In the genomic region with DNA sequence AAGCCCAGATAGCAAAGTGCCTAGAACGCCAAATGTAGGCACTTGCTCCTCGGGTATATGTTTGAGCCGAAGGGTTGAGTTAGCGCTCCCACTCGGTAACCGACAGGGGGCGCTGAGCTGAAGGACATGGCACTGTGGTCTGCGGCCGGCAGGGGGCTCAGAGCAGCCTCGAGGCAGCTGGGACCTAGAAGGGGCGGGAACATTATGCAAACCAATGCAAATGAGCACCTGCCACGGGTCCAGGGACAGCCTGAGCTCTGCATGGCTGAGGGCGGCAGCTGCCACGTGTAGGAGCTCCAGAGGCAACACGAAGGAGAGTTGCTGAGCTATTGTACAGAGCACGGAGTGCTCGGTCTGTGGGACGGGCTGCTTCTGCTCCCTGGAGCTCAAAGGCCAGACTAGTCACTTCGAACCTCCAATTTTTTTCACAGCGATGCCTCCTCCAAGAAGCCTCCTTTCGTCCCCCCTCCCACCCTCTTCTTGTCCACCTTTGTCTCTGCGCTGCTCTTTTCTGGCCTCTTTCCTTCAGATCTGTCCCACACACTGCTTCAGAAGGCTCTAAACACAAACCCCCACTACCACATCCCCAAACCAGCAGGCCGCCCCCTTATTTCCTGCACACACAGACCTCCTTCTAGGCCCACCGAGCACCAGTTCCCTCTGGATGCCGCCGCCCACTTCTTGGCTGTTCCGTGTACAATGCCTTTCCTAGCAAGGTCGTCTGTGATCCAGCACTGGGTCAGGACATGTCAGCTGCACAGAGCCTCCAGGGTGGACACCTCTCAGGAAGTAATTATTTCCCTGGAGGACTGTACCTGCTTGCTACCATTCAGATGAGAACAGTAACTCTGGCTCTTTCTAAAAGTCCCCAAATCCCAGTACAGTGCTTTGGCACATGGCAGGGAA, we compare ENCODE assay signal across 9 mouse cellular contexts. TPM values are rescaled to one million over a fixed set of nuclear protein-coding genes. Genes with fewer than 3 reads are reported as not detected.
DNase-seq lines count a peak whose midpoint lies in the region; ATAC-seq and TF ChIP-seq lines count a peak whose summit lies in the region.
"Had no signal": no experiment of that assay in that cellular context is flagged by ENCODE, and none has a peak within 500 bp of the region (broad histone marks: within the 10 kb centered on the region; RNA-seq: fewer than 3 reads in every experiment).

No protein-coding gene starts in this region.

- TF ChIP-seq CTCF in lung, embryonic 14.5 days (IDR thresholded peaks at IDR 0.05; ENCODE audit: low read depth): peak; percentile 100

- H3K4me3 ChIP-seq in embryonic facial prominence, embryonic 10.5 days: peak overlapping the region; percentile 19; the same call in 1 of the 2 replicates
- no peak overlapping the region for H3K4me3 ChIP-seq in hindbrain, embryonic 10.5 days
- H3K4me3 ChIP-seq in lung, embryonic 14.5 days (ENCODE audit: low read depth, low read length): no peak overlapping the region

- no peaks in the 10 kb centered on the region for H3K9me3 ChIP-seq in embryonic facial prominence, embryonic 10.5 days
- no peaks in the 10 kb centered on the region for H3K9me3 ChIP-seq in hindbrain, embryonic 10.5 days
- H3K9me3 ChIP-seq in lung, embryonic 14.5 days (ENCODE audit: low read depth, low read length): no peaks in the 10 kb centered on the region

- H3K27ac ChIP-seq in embryonic facial prominence, embryonic 10.5 days (replicated peaks): 0 out of 2 replicates have a peak overlapping the region, but pooled peaks have one; percentile 7
- peak overlapping the region; percentile 80 for H3K27ac ChIP-seq in hindbrain, embryonic 10.5 days
- H3K27ac ChIP-seq in lung, embryonic 14.5 days (ENCODE audit: low read depth): no peak overlapping the region

- H3K4me1 ChIP-seq in embryonic facial prominence, embryonic 10.5 days: peaks cover 35% of the 10 kb centered on the region
- H3K4me1 ChIP-seq in hindbrain, embryonic 10.5 days (replicated peaks): peaks cover 45% of the 10 kb centered on the region
- peaks cover 4% of the 10 kb centered on the region; the same call in 1 of the 2 replicates for H3K4me1 ChIP-seq in lung, embryonic 14.5 days (ENCODE audit: insufficient read depth)

- no peaks in the 10 kb centered on the region for H3K36me3 ChIP-seq in embryonic facial prominence, embryonic 10.5 days (replicated peaks)
- H3K36me3 ChIP-seq in hindbrain, embryonic 10.5 days: no peaks in the 10 kb centered on the region
- H3K36me3 ChIP-seq in lung, embryonic 14.5 days (ENCODE audit: insufficient read depth): no peaks in the 10 kb centered on the region

- H3K4me2 ChIP-seq in lung, embryonic 14.5 days: no peak overlapping the region

- WGBS in embryonic facial prominence, embryonic 10.5 days: 35% methylated on average over 28 of the region's 28 CpGs
- 34% methylated on average over 28 of the region's 28 CpGs for WGBS in hindbrain, embryonic 10.5 days
- WGBS in lung, embryonic 14.5 days: 32% methylated on average over 28 of the region's 28 CpGs

- peak; percentile 71 for ATAC-seq in lung, embryonic 14.5 days (ENCODE audit: insufficient read depth)
- ATAC-seq in neutrophil, adult 5-6 weeks (ENCODE audit: extremely low read depth, insufficient number of reproducible peaks, low FRiP score, poor library complexity, severe bottlenecking): 0 out of 2 replicates have a peak, but pooled peaks have one; percentile 17

- no peak overlapping the region for H3K9ac ChIP-seq in lung, embryonic 14.5 days

- peak; percentile 41 to 53 for DNase-seq in CD8-positive naive resting alpha-beta T cell, adult 2 months (ENCODE audit: low read depth in 2 of 2, low spot score in 2 of 2)
- peak; percentile 85 for DNase-seq in adrenal gland, postnatal 14 days
- peak; percentile 90 for DNase-seq in embryonic facial prominence, embryonic 10.5 days (ENCODE audit: low spot score)
- peak; percentile 89 for DNase-seq in hindbrain, embryonic 10.5 days (ENCODE audit: low spot score)
- DNase-seq in layer of hippocampus, adult 8-10 months (ENCODE audit: low spot score in 2 of 2): peak; percentile 87 to 88
- DNase-seq in lung, embryonic 14.5 days: peak; percentile 86
- peak; percentile 66 for DNase-seq in thymus, postnatal 25 days

- H3K27me3 ChIP-seq in embryonic facial prominence, embryonic 10.5 days (replicated peaks; ENCODE audit: low read depth, poor library complexity, severe bottlenecking): peaks cover 35% of the 10 kb centered on the region
- peaks cover 34% of the 10 kb centered on the region for H3K27me3 ChIP-seq in hindbrain, embryonic 10.5 days (ENCODE audit: insufficient read depth, poor library complexity, severe bottlenecking)
- H3K27me3 ChIP-seq in lung, embryonic 14.5 days (ENCODE audit: insufficient read depth, low read length): no peaks in the 10 kb centered on the region

RNA-seq across cellular contexts. Expression of a gene that starts 8.0 kb away (rescaled TPM):
- total RNA-seq in adrenal gland, postnatal 14 days (2021): not detected in 2 replicates
- polyA plus RNA-seq in embryonic facial prominence, embryonic 10.5 days (2016; fragmentation: Nextera tagmentation; extraction: Ambion mirVana): 10.6 and 11.8 TPM in 2 replicates
- polyA plus RNA-seq in hindbrain, embryonic 10.5 days (2016; fragmentation: Nextera tagmentation; extraction: Ambion mirVana): 2.5 and 5.1 TPM in 2 replicates
- total RNA-seq in layer of hippocampus, adult 8-10 months (2022): not detected
- polyA plus RNA-seq in lung, embryonic 14.5 days (2014; fragmentation: Nextera tagmentation; extraction: Ambion mirVana): 11.9 and 13.1 TPM in 2 replicates
- total RNA-seq in neutrophil, adult 5-6 weeks (2017): not detected in 2 replicates
- total RNA-seq: heart, postnatal 36 days had no signal

RNA-seq across cellular contexts. Expression of a gene that starts 8.5 kb away (rescaled TPM):
- total RNA-seq in adrenal gland, postnatal 14 days (2021): 1.2 and 5.1 TPM in 2 replicates
- 0.66 and 1.8 TPM in 2 replicates for polyA plus RNA-seq in embryonic facial prominence, embryonic 10.5 days (2016; fragmentation: Nextera tagmentation; extraction: Ambion mirVana)
- 2.6 and 4.7 TPM in 2 replicates for polyA plus RNA-seq in hindbrain, embryonic 10.5 days (2016; fragmentation: Nextera tagmentation; extraction: Ambion mirVana)
- total RNA-seq in layer of hippocampus, adult 8-10 months (2022): 1,000 to 10,000 TPM; 1,891 to 2,020 (median 1,922) TPM
- polyA plus RNA-seq in lung, embryonic 14.5 days (2014; fragmentation: Nextera tagmentation; extraction: Ambion mirVana): 0.92 and 1.7 TPM in 2 replicates
- total RNA-seq in neutrophil, adult 5-6 weeks (2017): not detected in 2 replicates
- total RNA-seq: heart, postnatal 36 days had no signal

RNA-seq across cellular contexts. Expression of a gene that starts 23.5 kb away (rescaled TPM):
- 13.1 and 18.0 TPM in 2 replicates for total RNA-seq in adrenal gland, postnatal 14 days (2021)
- polyA plus RNA-seq in embryonic facial prominence, embryonic 10.5 days (2016; fragmentation: Nextera tagmentation; extraction: Ambion mirVana): 1.5 TPM in 2 replicates
- polyA plus RNA-seq in hindbrain, embryonic 10.5 days (2016; fragmentation: Nextera tagmentation; extraction: Ambion mirVana): 0.72 and 1.8 TPM in 2 replicates
- 10 to 100 TPM; 65.6 to 77.6 (median 69.9) TPM for total RNA-seq in layer of hippocampus, adult 8-10 months (2022)
- polyA plus RNA-seq in lung, embryonic 14.5 days (2014; fragmentation: Nextera tagmentation; extraction: Ambion mirVana): 2.1 and 2.2 TPM in 2 replicates
- total RNA-seq in neutrophil, adult 5-6 weeks (2017): not detected in 2 replicates

RNA-seq across cellular contexts. Expression of a gene that starts 55.3 kb away (rescaled TPM):
- 23.8 and 25.9 TPM in 2 replicates for total RNA-seq in adrenal gland, postnatal 14 days (2021)
- polyA plus RNA-seq in embryonic facial prominence, embryonic 10.5 days (2016; fragmentation: Nextera tagmentation; extraction: Ambion mirVana): 7.9 and 8.4 TPM in 2 replicates
- 9.2 and 9.9 TPM in 2 replicates for polyA plus RNA-seq in hindbrain, embryonic 10.5 days (2016; fragmentation: Nextera tagmentation; extraction: Ambion mirVana)
- 10 to 100 TPM; 38.6 to 49.5 (median 41.8) TPM for total RNA-seq in layer of hippocampus, adult 8-10 months (2022)
- polyA plus RNA-seq in lung, embryonic 14.5 days (2014; fragmentation: Nextera tagmentation; extraction: Ambion mirVana): 7.9 and 8.5 TPM in 2 replicates
- total RNA-seq in neutrophil, adult 5-6 weeks (2017): 196 and 238 TPM in 2 replicates

Comparison
In these comparisons a context has a peak if more than half of its experiments do, and no peak if none do; other contexts are left out.
1. RNA of a gene that starts 8.5 kb away (total RNA-seq): 1,891 to 2,020 TPM in layer of hippocampus, adult 8-10 months; 1.2 to 5.1 TPM in adrenal gland, postnatal 14 days and not detected in neutrophil, adult 5-6 weeks; every median in the first group is over 100 times any median in the second.
2. RNA of a gene that starts 23.5 kb away (total RNA-seq): 65.6 to 77.6 TPM in layer of hippocampus, adult 8-10 months and 13.1 to 18.0 TPM in adrenal gland, postnatal 14 days; not detected in neutrophil, adult 5-6 weeks; every median in the first group is over 10 times any median in the second.
3. Peak in every context shown above with its lines, with median percentiles within 50 percentile points of each other: DNase-seq.